Mouse (Mus musculus) ES-E14 (cell line): ENCODE data around the gene Klhl22.

Experiments used
- HCFC1 ChIP-seq: IDR thresholded peaks from 2 replicates; pipeline ENCODE4 v1.6.1; 2012; ENCODE audit warnings: low read length, inconsistent platforms, borderline replicate concordance; ENCODE audit not compliant: insufficient read depth
- MAFK ChIP-seq: IDR thresholded peaks from 2 replicates; pipeline ENCODE4 v1.6.1; 2014; ENCODE audit warnings: mild to moderate bottlenecking, low read depth, low read length, inconsistent platforms; ENCODE audit not compliant: insufficient read depth

GRCm38 (mm10) chr16:17771117-17771865 is 11.9 kb downstream of the Klhl22 start:
- TF ChIP-seq MAFK, result no peak
- TF ChIP-seq HCFC1, result no peak
